Mouse (Mus musculus) midbrain, embryonic 11.5 days (tissue): Measurements from ENCODE around the gene Eif4g1. TPM values are rescaled to one million over a fixed set of nuclear protein-coding genes. Genes with fewer than 3 reads are reported as not detected.
A peak's percentile ranks its signal among the peaks of the same experiment; 100 is the strongest.

Experiments
- ATAC-seq: fragments of 200-750 bp; cut with Nextera tagmentation; 2 replicates; pipeline ENCODE4 v1.8.0; 2017; ENCODE audit warnings: moderate TSS enrichment, moderate library complexity; ENCODE audit not compliant: low FRiP score
- DNase-seq: peaks from one replicate; pipeline ENCODE4 v3.0.0; 2015; ENCODE audit warnings: low spot score; ENCODE audit errors: missing footprints
- H3K27ac ChIP-seq: fragments of 300-500 bp; sonication (generic); 2 replicates; pipeline ENCODE4 v1.5.1; 2014; ENCODE audit warnings: low read depth, low read length
- H3K27me3 ChIP-seq: fragments of 300-500 bp; sonication (generic); 2 replicates; pipeline ENCODE4 v1.6.1; 2014; ENCODE audit warnings: mild to moderate bottlenecking, low read length, moderate library complexity, mixed read lengths; ENCODE audit not compliant: control insufficient read depth, insufficient read depth
- H3K36me3 ChIP-seq: fragments of 300-500 bp; sonication (generic); 2 replicates; pipeline ENCODE4 v1.6.1; 2014; ENCODE audit warnings: mild to moderate bottlenecking, low read length, moderate library complexity, mixed read lengths; ENCODE audit not compliant: control insufficient read depth, insufficient read depth
- H3K4me1 ChIP-seq: fragments of 300-500 bp; sonication (generic); 2 replicates; pipeline ENCODE4 v1.6.1; 2014; ENCODE audit warnings: low read length; ENCODE audit not compliant: control insufficient read depth, insufficient read depth
- H3K4me2 ChIP-seq: fragments of 300-500 bp; sonication (generic); 2 replicates; pipeline ENCODE4 v1.6.1; 2014; ENCODE audit warnings: mild to moderate bottlenecking, moderate library complexity
- H3K4me3 ChIP-seq: fragments of 300-500 bp; sonication (generic); 2 replicates; pipeline ENCODE4 v1.5.1; 2014; ENCODE audit warnings: low read depth, low read length
- H3K9ac ChIP-seq: fragments of 300-500 bp; sonication (generic); 2 replicates; pipeline ENCODE4 v1.6.1; 2014; ENCODE audit warnings: low read length
- H3K9me3 ChIP-seq: fragments of 300-500 bp; sonication (generic); 2 replicates; pipeline ENCODE4 v1.6.1; 2016; ENCODE audit warnings: low read length; ENCODE audit not compliant: control insufficient read depth
- WGBS: fragments of 180-500 bp; shearing (Covaris S2); extraction: QIAGEN DNeasy Blood & Tissue Kit; methylation state at CpG from one replicate; pipeline ENCODE4 v1.1.7; 2014; 5-methylcytosine and 5-hydroxymethylcytosine counted together
- polyA plus RNA-seq: library from polyadenylated mRNA; unstranded; fragments of >200 nt; fragmentation: Nextera tagmentation; extraction: Ambion mirVana; gene quantifications from 2 replicates; pipeline ENCODE4 v1.2.1, GENCODE M21; 2014

The Eif4g1 gene
- polyA plus RNA-seq, 1 experiment from 2014 or later = 142 TPM

DNA sequence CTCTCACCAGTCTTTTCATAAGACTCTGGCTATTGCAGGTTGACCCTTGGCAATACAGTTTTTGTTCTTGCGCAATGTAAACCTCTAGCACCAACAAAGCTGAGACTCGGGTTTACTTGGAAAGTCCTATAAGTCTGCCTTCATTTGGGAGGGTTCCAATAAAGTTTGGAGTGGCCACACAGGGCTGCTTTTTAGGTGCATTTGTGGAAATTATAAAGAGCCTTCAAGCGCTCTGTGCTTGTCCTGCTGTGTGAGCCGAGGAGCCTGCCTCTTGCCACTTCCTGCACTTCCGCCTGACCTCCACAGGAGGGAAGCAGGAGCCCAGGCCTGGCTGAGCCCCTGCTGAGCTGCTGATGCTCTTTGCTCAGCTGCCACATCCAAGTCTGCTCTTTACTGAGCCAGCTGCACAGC is 56.2 kb downstream of the Eif4g1 start:
- 0 out of 2 replicates have a peak, but pooled peaks have one; percentile 65 for ATAC-seq
- WGBS = 35% methylated on average over 5 of the region's 5 CpGs
- peak; percentile 81 for DNase-seq

DNA sequence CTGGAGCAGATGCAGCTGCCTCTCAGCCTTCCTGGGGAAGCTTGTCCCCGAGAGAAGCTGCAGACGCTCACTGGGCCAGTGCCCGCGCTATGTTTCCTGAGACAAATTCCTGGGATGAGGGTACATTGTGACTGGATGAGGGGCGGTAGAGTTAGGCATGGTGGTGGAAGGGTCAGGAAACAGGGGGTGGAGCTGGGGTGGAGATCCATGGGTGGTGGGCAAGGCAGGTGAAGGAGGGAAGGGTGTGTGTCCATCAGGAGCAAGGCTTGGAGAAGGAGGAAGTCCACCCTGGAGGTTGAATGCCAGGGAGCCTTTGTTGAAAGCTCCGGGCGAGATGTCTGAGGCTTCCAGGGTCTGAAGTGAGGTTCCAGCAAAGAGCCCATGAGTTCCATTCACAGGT is 57.2 kb downstream of the Eif4g1 start:
- no peak overlapping the region for H3K4me3 ChIP-seq
- peaks cover 2% of the 10 kb centered on the region; the same call in 1 of the 2 replicates for H3K36me3 ChIP-seq
- 90% methylated on average over 7 of the region's 7 CpGs for WGBS
- no peak overlapping the region for H3K4me2 ChIP-seq
- no peak overlapping the region for H3K9ac ChIP-seq
- DNase-seq (peak; percentile 61), ATAC-seq (no peak)
- H3K27ac ChIP-seq = no peak overlapping the region
- H3K4me1 ChIP-seq = no peaks in the 10 kb centered on the region
- H3K27me3 ChIP-seq = no peaks in the 10 kb centered on the region
- no peaks in the 10 kb centered on the region for H3K9me3 ChIP-seq

More for the DNA sequence above, 56.2 kb downstream of the Eif4g1 start:
- Histone ChIP-seq H3K9ac (no peak overlapping the region), H3K4me2 (no peak overlapping the region), H3K4me1 (no peaks in the 10 kb centered on the region), H3K27me3 (no peaks in the 10 kb centered on the region), H3K4me3 (no peak overlapping the region), H3K27ac (no peak overlapping the region), H3K36me3 (peaks cover 2% of the 10 kb centered on the region; the same call in 1 of the 2 replicates), H3K9me3 (no peaks in the 10 kb centered on the region)

DNA sequence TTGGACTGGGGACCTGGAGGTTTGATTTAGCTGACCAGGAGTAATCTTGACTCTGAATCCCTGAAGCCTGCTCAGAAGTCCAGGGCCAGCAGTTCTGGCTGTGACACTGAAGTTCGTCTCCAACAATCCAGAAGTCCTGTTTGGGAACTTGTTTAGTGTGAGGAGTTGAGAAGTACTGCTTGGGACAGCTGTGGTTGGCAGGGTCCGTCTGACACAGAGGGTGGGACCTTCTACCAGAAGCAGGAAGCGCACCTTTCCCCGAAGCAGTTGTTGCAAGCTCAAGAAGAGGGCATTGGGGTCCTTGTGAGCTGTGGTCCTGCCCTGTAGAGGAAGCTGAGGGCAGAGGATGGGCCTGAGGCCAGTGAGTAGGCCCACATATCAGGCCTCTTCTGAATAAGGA is 57.6 kb downstream of the Eif4g1 start:
- DNase-seq (no peak), ATAC-seq (no peak)
- H3K9ac ChIP-seq = no peak overlapping the region
- H3K9me3 ChIP-seq = no peaks in the 10 kb centered on the region
- H3K4me2 ChIP-seq = no peak overlapping the region
- 75% methylated on average over 4 of the region's 4 CpGs for WGBS
- no peak overlapping the region for H3K4me3 ChIP-seq
- no peak overlapping the region for H3K27ac ChIP-seq
- no peaks in the 10 kb centered on the region for H3K27me3 ChIP-seq
- H3K36me3 ChIP-seq = peaks cover 2% of the 10 kb centered on the region; the same call in 1 of the 2 replicates
- no peaks in the 10 kb centered on the region for H3K4me1 ChIP-seq

DNA sequence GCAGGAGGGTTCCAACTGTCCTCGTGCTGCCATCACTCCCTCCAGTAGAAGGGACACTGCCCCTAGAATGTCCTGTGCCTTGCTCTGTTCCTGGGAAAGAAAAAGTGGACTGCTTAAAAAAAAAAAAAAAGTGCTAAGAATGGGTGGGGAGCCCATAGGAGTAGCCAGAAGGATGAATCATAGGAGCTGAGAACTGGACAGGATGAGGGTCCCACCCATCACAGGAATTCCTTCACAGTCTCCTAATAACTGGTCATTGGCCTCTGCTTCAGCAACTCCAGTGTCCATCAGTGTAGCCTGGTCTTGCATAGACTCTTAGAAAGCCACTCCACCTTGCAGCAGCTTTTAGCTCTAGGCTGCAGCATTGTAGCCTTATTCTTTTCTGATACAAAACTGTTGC is 58.3 kb downstream of the Eif4g1 start:
- H3K9me3 ChIP-seq = no peaks in the 10 kb centered on the region
- peaks cover 2% of the 10 kb centered on the region; the same call in 1 of the 2 replicates for H3K36me3 ChIP-seq
- H3K27me3 ChIP-seq = no peaks in the 10 kb centered on the region
- H3K4me1 ChIP-seq = no peaks in the 10 kb centered on the region
- DNase-seq (no peak), ATAC-seq (no peak)
- no peak overlapping the region for H3K9ac ChIP-seq
- H3K4me2 ChIP-seq = no peak overlapping the region
- 65% methylated on average over 1 of the region's 1 CpGs for WGBS
- no peak overlapping the region for H3K27ac ChIP-seq
- H3K4me3 ChIP-seq = no peak overlapping the region

DNA sequence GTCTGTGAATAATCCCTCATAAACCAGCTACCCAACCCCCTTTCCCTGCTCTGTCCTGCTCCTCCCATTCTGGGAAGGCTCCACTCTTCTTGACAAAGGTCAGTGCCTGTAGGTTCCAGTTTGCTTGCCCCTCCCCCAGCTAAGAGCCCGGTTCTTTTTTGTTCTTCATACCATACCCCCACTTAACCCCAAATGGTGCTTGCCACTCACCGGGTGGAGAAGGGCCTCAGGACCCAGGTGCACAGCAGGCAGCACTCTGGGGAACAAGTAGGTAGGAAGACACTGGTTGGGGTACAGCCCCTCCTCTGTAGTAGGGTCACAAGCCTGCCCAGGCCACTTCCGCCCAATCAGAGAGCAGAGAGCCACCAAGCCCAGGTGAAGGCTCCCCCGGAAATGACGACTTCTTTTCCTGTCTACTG is 62.2 kb downstream of the Eif4g1 start:
- no peak overlapping the region for H3K9ac ChIP-seq
- H3K9me3 ChIP-seq = no peaks in the 10 kb centered on the region
- no peak for ATAC-seq
- no peak overlapping the region for H3K27ac ChIP-seq
- peaks cover 20% of the 10 kb centered on the region for H3K27me3 ChIP-seq
- H3K4me3 ChIP-seq = no peak overlapping the region
- peak; percentile 33 for DNase-seq
- WGBS = 30% methylated on average over 5 of the region's 5 CpGs
- H3K4me2 ChIP-seq = no peak overlapping the region
- no peaks in the 10 kb centered on the region for H3K36me3 ChIP-seq
- H3K4me1 ChIP-seq = peaks cover 18% of the 10 kb centered on the region

DNA sequence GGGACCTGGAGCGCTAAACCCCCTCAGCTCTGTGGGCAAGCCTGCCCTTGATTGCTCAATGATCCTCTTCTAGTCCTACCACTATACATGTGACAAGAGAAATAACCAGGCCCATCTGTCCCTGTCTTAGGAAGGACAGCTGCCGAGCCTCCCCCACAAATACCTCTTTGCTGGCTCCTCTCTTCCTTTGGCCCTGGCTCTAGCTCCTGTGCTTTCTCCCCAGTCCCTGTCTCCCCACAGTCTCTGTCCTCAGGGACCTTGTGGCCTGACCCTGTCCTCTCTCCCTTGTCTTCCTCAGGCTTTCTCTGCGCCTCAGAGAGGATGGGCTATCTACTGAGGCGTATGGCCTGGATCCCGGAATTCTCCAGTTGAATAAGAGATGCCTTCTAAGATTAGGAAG is 63.6 kb downstream of the Eif4g1 start:
- Histone ChIP-seq H3K27ac (no peak overlapping the region), H3K27me3 (peaks cover 27% of the 10 kb centered on the region), H3K9ac (no peak overlapping the region; the same call in 1 of the 2 replicates), H3K36me3 (no peaks in the 10 kb centered on the region), H3K9me3 (no peaks in the 10 kb centered on the region), H3K4me1 (peaks cover 18% of the 10 kb centered on the region), H3K4me2 (no peak overlapping the region), H3K4me3 (no peak overlapping the region)
- ATAC-seq (no peak), DNase-seq (no peak)
- 67% methylated on average over 5 of the region's 5 CpGs for WGBS

DNA sequence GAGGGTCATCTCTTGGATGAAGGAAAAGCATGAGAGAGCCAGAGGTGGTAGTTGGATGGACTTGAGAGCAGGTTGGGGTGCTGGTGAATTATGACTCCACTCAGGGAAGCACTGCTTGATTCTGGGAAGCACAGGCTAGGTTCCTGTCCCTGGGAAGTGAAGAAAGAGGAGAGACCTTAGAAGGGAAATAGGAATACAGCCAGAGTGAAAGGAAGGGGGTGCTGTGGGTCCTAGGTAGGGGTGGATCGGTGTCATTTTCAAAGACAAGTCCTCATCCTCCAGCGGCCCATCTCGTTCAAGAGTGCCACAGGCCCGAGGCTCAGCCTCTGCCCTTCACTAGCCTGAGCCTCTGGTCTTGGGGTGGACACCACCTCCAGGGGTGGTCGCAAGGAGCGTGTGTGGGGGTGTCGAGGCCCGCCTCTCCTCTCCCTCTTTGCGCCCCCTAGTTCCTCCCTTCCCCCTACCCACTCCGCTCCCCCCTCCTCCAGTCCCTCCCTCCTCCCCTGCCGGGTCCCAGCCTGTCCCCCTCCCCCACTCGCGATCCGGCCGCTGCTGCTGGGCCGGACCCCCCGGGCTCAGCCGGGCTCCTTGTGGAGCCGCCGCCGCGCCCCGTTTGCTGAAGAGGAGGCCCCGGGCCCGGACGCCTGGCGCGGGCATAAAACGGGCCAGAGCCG is 64.3 kb downstream of the Eif4g1 start:
- DNase-seq = peak; percentile 97
- peak; percentile 60; the same call in 1 of the 2 replicates for ATAC-seq
- peaks cover 27% of the 10 kb centered on the region for H3K27me3 ChIP-seq

DNA sequence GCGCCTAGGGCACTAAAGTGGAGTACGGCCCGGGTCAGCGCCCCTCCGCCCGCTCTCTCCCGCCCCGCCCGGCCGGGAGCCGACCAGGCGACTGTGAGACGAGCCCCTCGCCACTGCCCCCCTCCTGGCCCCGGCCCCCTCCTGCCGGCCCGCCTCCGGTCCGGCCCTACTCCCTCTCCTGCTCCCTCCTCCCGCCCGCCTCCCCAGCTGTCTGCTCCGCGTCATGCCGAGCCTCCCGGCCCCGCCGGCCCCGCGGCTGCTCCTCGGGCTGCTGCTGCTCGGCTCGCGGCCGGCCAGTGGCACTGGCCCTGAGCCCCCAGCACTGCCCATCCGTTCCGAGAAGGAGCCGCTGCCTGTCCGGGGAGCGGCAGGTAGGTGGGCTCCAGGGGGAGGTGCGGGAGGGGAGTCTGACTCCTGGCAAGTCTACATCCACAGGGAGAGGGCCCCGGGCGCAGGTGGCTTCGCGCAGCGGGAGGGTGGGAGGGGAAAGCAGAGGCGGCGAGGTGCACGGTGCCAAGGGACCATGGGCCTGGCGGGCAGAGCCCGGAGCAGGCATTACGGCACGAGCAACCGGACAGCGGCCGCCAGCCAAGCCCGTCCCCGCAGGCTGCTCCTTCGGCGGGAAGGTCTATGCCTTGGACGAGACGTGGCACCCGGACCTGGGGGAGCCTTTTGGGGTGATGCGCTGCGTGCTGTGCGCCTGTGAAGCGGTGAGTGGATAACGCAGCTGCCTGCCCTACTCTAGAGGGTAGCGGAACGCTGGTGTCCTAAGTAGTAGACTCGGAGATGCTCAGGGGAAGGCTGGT is 65.0 kb downstream of the Eif4g1 start, which contains the start of gene Chrd:
Gene Chrd (plus strand): TSS at position 203 of the 806 bp plus-strand sequence.
- Histone ChIP-seq H3K4me1 (peaks cover 18% of the 10 kb centered on the region), H3K27ac (peak within 1 kb of the TSS; percentile 61), H3K4me2 (peak within 1 kb of the TSS; percentile 98), H3K36me3 (no peaks in the 10 kb centered on the region), H3K9ac (peak within 1 kb of the TSS; percentile 80), H3K4me3 (peak within 1 kb of the TSS; percentile 63), H3K27me3 (peaks cover 27% of the 10 kb centered on the region), H3K9me3 (no peaks in the 10 kb centered on the region)
- DNase-seq (peak; percentile 95), ATAC-seq (peak; percentile 90)
- under 1% methylated on average over 62 of the region's 70 CpGs for WGBS

More for the DNA sequence above, 64.3 kb downstream of the Eif4g1 start:
- Histone ChIP-seq H3K27ac (peak overlapping the region; percentile 61), H3K9me3 (no peaks in the 10 kb centered on the region), H3K4me3 (peak overlapping the region; percentile 63), H3K36me3 (no peaks in the 10 kb centered on the region), H3K4me1 (peaks cover 18% of the 10 kb centered on the region), H3K9ac (peak overlapping the region; percentile 80), H3K4me2 (peak overlapping the region; percentile 98)
- 0% methylated on average over 28 of the region's 30 CpGs for WGBS
